8 mouse cellular contexts compared by ENCODE assay signal in genomic region chr3:122365326-122365725, GRCm38 (mm10).
DNase-seq lines count a peak whose midpoint lies in the region; ATAC-seq lines count a peak whose summit lies in the region.

No protein-coding gene starts in this region.

- no peaks in the 10 kb centered on the region for H3K9me3 ChIP-seq in intestine, embryonic 16.5 days (ENCODE audit: control insufficient read depth, low read length)
- H3K9me3 ChIP-seq in midbrain, embryonic 12.5 days = no peaks in the 10 kb centered on the region

- peak overlapping the region; percentile 65 for H3K27ac ChIP-seq in intestine, embryonic 16.5 days (ENCODE audit: low read length)
- 0 out of 2 replicates have a peak overlapping the region, but pooled peaks have one; percentile 7 for H3K27ac ChIP-seq in midbrain, embryonic 12.5 days (replicated peaks)

- H3K27me3 ChIP-seq in intestine, embryonic 16.5 days (replicated peaks; ENCODE audit: control insufficient read depth, insufficient read depth, low read length) = no peaks in the 10 kb centered on the region
- 0 out of 2 replicates have a peak, but pooled peaks cover 4% of the 10 kb centered on the region for H3K27me3 ChIP-seq in midbrain, embryonic 12.5 days

- H3K4me2 ChIP-seq in intestine, embryonic 16.5 days (ENCODE audit: low read depth, low read length) = no peak overlapping the region
- H3K4me2 ChIP-seq in midbrain, embryonic 12.5 days (replicated peaks) = no peak overlapping the region

- H3K36me3 ChIP-seq in intestine, embryonic 16.5 days (ENCODE audit: control insufficient read depth, insufficient read depth, low read length) = no peaks in the 10 kb centered on the region
- no peaks in the 10 kb centered on the region for H3K36me3 ChIP-seq in midbrain, embryonic 12.5 days

- no peak overlapping the region for H3K9ac ChIP-seq in intestine, embryonic 16.5 days (ENCODE audit: low read depth, low read length)
- H3K9ac ChIP-seq in midbrain, embryonic 12.5 days (replicated peaks) = no peak overlapping the region

- H3K4me1 ChIP-seq in intestine, embryonic 16.5 days (ENCODE audit: control insufficient read depth, insufficient read depth, low read length) = peaks cover 17% of the 10 kb centered on the region; the same call in 1 of the 2 replicates
- peaks cover 21% of the 10 kb centered on the region for H3K4me1 ChIP-seq in midbrain, embryonic 12.5 days

- intact Hi-C loops in left cerebral cortex, postnatal 25 days (cut with DNase I) = loop anchor here (10.0 kb wide), 1 partner anchor 449 kb away; no protein-coding TSS in a partner anchor

- peak; percentile 94 for DNase-seq in 3T3-L1 (ENCODE audit: low read depth, low spot score)
- peak; percentile 79 for DNase-seq in adrenal gland, postnatal 14 days
- peak; percentile 23 for DNase-seq in gastrocnemius, postnatal 25 days
- no peak for DNase-seq in thymus, postnatal 10 days (ENCODE audit: low spot score in 2 of 2)
- DNase-seq in left cerebral cortex, postnatal 25 days (ENCODE audit: low spot score in 2 of 2) = no peak
- no peak for DNase-seq in testis, postnatal 14 days (ENCODE audit: low spot score)

- WGBS in intestine, embryonic 16.5 days = 12% methylated on average over 3 of the region's 3 CpGs
- WGBS in midbrain, embryonic 12.5 days = 6% methylated on average over 3 of the region's 3 CpGs

- ATAC-seq in intestine, embryonic 16.5 days = peak; percentile 81
- peak; percentile 55 for ATAC-seq in midbrain, embryonic 12.5 days (ENCODE audit: low FRiP score, low read depth)

- H3K4me3 ChIP-seq in intestine, embryonic 16.5 days (ENCODE audit: low read length) = no peak overlapping the region
- H3K4me3 ChIP-seq in midbrain, embryonic 12.5 days = no peak overlapping the region

Comparison
In these comparisons a context has a peak if more than half of its experiments do, and no peak if none do; other contexts are left out.
1. DNase-seq: peak in 3T3-L1 (single experiment), adrenal gland, postnatal 14 days (single experiment) and gastrocnemius, postnatal 25 days (single experiment); none in thymus, postnatal 10 days (0 of 2), left cerebral cortex, postnatal 25 days (0 of 2) and testis, postnatal 14 days (single experiment).